Mouse (Mus musculus): Measurements from ENCODE around the gene Fam205a1.
"Not testable (repeated sequence)": the region's sequence is repeated elsewhere in the genome, so short reads cannot be mapped to it uniquely, and the experiment has no call there.

Gene Fam205a1

DNA sequence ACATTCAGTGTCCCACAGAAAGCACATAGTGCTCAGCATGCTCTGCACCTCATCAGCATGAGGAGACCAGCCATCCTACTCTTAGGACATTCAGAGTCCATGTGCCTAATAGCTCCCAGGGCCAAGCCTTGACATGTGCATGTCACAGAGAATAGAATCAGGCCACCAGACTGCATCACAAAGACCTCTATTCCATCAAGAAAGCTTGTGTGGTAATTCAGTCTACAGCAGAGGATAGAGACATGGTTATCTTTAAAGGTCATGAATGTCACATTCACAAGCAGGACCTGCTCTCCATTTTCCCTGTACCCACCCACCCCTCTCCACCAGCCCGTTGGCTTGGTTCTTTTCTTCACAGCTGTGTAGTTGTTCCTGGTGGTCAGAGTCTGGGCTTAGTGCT, at the start of gene Fam205a1:
TSS of gene Fam205a1 (minus strand) at position 101 of the 400 bp plus-strand sequence.
- in situ Hi-C loops (cut with MboI; ENCODE audit: unreplicated experiment in 2 of 2): not testable (repeated sequence)

DNA sequence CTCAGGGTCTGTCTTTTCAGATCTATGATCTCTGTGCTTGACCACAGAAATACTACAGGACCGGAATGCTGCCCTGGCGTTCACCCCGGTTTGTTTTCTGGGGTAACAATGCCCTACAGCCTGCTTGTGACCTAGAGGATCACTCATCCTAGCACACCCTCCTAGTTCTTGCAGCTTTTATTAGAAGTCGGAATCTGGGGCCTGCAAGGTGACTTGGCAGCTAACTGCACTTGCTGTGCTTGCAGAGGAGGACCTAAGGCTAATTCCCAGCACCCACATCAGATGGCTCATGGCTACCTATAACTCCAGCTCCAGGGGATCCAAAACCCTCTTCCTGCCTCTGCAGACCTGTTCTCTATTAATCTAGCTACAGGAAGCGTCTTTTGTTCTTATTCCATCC, 49.0 kb upstream of the Fam205a1 start:
- in situ Hi-C loops (cut with MboI; ENCODE audit: unreplicated experiment in 2 of 2): no loop called here

DNA sequence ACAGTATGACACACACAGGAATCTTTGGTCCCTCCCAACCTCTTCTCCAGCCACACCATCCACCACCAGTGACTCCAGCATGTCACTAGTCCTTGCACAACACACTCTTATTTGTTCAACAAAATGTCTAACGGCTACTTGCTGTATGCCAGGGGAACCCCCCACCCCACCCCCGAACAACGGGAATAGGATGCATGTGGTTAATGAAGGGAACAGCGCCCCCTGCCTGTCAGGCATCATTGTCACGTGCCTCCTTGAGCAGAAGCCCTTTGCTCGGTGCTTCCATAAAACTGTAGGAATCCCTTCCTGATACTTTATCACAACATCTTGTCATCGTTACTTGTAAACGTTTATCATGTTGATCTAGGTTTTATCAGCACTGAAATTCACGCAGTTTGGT, 48.5 kb upstream of the Fam205a1 start:
- in situ Hi-C loops (cut with MboI; ENCODE audit: unreplicated experiment in 2 of 2): no loop called here

DNA sequence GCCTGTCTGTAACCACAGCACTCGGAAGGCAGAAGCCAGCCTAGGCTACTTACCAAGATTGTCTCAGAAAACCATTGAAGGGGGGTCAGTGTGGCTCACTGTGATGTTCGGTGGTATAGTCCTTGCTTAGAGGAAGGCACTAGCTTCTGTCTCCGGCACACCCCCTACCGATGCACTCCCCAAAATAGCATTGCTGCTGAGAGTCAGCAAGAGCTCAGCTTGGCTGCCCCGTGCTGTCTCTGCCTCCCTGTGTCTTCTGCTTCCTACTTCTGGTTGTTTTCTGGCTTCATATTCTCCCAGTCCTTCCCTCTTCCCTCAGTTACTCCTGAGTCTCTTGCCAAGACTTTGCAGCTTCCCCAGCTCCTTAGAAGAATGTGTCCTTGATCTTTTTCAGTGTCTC, 47.2 kb upstream of the Fam205a1 start:
- in situ Hi-C loops (cut with MboI; ENCODE audit: unreplicated experiment in 2 of 2): no loop called here

DNA sequence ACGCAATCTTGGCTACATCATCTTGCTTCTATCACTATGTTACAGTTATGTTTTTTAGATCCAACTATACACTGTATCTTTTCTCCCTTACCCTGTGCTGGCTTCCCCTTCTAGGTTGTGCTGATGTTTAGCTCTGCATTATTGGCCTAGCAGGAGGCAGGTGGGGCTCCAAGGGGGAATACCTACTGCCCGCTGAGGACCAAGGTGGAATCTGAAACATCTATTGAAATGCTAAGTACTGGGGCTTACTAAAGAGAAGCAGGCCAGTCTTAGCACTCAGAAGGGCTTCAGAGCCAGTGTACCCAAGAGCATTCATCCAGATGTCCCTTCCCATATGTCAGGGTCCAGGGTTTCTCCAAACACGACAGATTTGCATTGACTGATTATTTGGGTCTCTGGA, 45.2 kb upstream of the Fam205a1 start:
- in situ Hi-C loops (cut with MboI; ENCODE audit: unreplicated experiment in 2 of 2): no loop called here

DNA sequence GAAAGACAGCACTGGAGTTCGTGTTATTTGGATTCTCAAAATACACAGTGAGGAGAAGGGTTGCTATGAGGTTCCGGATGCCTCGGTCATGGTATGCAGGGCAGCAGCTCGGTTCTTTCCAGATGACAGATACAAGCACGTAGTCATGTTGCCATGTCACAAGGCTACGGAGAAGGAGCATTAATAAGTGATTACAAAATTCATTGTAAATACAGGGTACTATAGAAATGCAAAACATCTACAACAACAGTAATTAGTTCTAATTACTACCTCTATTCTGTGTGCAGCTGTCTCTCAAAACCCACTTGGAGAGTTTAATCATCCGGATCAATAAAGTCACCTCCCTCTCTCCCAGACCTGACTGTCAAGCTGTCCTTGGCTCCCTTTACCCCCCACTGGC, 41.4 kb upstream of the Fam205a1 start:
- in situ Hi-C loops (cut with MboI; ENCODE audit: unreplicated experiment in 2 of 2): no loop called here

DNA sequence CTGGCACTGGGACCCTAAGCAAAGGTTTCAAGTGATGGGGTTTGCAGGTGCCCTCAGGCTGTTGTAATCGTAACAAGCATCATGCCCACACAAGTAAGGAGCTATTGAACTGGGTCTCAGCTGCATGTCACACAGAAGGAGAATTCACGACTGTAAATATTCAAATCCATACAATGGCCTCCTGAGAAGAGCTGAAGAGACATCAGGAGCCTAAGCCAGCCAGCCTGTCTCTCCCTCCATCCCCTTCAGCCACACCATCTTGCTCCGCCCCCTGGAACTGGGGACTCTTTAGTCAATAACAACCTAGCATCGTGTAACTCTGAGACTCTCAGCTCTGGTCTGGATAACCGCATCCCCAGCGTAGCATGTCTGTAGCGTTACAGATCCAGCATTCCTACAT, 37.5 kb upstream of the Fam205a1 start:
- in situ Hi-C loops (cut with MboI; ENCODE audit: unreplicated experiment in 2 of 2): no loop called here

DNA sequence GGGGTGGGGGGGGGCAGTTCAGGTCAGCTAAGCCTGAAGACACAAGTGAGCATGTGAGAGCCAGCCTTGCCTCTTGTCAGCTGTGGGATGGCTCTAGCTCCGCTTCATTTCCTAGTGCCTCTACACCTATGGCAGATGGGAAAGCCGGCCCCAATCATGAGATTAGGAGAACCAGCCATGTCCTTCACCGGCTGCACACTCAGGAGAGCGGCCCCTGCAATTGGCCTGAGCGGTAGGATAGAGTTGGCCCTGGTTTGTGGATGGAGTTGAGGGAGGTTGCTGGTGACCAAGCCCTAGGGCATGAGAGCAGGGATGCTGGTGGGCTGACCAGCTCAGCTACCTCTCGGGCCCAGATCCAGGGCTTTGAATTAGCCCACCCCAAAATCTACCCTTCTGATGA, 35.1 kb upstream of the Fam205a1 start:
- in situ Hi-C loops (cut with MboI; ENCODE audit: unreplicated experiment in 2 of 2): no loop called here

DNA sequence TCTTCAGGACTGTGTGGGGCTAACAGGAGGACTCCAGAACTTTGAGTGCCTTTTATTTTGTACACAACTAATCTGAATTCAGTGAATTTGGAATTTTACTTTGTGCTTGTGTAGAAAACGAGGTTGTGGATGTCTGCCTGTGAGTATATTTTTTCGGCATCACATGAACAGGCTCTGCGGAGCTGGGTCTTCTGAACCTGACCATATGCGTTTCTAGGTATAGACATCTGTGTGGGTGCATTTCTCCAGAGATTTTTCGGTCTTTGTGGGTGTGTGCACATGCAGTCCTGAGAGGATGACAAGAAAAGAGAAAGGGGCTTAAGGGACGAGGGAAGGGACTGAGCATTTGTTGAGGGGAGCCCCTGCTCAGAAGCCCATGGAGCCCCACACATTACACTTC, 33.2 kb upstream of the Fam205a1 start:
- in situ Hi-C loops (cut with MboI; ENCODE audit: unreplicated experiment in 2 of 2): no loop called here

DNA sequence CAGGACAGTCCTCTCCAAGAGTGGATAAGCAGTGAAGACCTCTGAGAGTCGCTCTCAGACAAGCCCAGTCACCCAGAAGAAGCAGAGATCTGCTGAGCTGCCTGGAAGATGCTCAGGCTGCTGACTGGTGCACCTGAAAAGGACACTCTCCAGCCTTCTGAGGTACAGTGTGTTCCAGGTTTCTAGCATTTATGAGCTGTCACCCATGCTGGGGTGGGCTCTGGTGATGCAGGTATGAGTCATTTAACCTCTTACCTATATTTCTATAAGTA, 26.9 kb upstream of the Fam205a1 start:
- in situ Hi-C loops (cut with MboI; ENCODE audit: unreplicated experiment in 2 of 2): no loop called here

DNA sequence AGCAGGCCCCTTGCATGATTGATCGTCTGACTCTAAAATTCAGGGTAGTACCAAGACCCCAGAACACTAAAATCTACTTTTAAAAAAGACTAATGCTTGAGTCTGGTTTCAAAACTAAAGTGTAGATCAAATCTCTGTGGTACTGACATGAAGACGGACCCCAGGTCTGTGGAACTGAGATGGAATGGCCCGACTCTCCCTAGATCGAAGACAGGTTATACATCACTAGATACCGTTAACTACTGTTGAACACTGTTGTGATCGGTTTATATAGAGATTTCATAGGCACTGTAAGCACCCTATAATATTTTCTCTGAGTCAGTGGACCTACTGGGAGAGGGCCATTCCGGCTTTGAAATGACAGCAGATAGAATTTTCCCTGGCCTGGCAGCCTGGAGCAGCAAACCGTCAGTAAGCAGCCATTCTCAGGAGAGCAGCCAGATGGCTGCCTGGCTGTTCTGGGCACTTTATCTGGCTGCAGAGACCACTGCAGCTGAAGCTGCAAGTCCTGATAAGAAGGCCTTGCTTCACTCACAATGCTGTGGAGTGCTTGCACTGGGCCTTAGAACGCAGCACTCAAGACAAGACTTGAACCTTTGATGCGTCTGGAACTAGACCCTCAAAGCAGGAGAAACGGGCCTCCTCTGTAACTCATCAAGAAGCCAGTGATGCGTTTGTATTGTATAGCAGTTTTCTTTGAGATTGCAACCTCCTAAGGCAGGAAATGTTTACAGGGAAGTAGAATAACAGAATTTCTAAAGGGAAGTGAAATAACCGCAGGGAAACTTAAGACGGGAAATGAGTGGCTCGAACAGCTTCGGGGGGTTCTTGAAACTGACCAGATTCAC, 26.4 kb upstream of the Fam205a1 start:
- in situ Hi-C loops (cut with MboI; ENCODE audit: unreplicated experiment in 2 of 2): loop anchor here (5.0 kb wide), 1 partner anchor 82 kb away; no protein-coding TSS in a partner anchor

DNA sequence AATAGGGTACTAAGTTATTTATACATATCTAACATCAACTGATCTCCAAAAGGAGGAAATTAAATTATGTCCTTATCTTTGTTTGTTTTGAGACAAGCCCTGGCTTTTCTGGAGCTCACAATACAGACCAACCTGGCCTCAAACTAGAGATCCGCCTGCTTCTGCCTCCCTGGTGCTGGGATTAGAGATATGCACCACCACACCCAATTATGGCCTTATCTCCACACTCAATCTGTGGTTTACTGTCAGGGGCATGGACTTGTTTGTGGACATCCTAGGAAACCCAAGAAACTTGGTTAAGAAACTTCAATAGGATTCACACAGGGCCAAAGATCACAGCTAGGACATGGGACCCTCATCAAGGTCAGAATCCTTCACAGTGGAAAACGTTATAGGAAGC, 24.0 kb upstream of the Fam205a1 start:
- in situ Hi-C loops (cut with MboI; ENCODE audit: unreplicated experiment in 2 of 2): loop anchor here (5.0 kb wide), 1 partner anchor 85 kb away; no protein-coding TSS in a partner anchor

DNA sequence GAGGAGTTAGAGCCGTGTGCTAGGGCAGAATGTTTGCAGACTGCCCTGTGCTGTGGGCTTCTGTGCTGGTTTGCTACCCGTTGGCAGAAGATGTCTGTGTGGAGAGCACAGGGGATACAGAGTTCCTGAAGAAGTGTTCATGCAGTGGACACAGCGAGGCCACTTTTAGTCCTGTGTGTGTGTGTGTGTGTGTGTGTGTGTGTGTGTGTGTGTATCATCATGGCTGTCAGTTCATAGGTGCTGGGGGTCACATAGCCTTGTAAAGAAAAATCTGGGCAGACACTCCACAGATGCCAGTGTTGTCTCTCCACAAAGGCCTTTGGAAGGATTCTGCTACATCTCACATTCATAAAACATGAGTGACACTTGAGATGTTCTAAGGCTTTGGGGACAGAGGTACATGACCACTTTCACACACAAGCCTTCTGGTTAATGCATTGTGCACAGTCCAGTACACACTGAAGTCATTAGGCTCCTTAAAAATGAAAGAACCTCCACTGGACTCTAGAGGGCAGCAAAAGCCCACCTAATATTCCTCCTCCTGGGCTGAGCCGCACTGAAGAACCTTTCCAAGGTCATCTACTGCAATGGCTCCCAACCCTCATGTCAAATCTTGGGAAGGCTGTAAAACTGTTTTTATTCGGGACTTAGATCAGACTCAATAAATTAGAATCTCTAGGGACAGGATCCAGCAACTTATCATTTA, 23.1 kb upstream of the Fam205a1 start:
- in situ Hi-C loops (cut with MboI; ENCODE audit: unreplicated experiment in 2 of 2): loop anchor here (5.0 kb wide), 1 partner anchor 86 kb away; no protein-coding TSS in a partner anchor

DNA sequence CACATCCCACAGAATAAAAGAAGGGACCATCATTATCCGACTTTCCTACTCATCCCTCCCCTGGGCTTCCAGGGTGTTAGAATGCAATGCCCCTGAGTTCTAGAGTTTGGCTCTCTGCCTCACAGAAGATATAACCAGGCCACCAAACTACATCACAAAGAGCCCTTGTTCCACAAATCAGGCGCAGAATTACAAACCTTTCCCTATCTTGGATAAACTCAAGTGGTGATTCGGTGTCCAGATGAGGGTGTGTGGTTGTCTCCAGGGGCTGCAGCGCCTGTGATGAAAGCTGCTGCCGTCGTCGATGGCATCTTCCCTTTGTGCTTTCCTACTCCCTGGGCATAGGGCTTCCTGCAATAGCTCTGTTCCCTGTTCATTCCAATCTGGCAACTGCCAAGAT, 20.4 kb upstream of the Fam205a1 start, which contains the start of gene Fam205c:
TSS of gene Fam205c (minus strand) at position 101 of the 400 bp plus-strand sequence.
- in situ Hi-C loops (cut with MboI; ENCODE audit: unreplicated experiment in 2 of 2): no loop called here

DNA sequence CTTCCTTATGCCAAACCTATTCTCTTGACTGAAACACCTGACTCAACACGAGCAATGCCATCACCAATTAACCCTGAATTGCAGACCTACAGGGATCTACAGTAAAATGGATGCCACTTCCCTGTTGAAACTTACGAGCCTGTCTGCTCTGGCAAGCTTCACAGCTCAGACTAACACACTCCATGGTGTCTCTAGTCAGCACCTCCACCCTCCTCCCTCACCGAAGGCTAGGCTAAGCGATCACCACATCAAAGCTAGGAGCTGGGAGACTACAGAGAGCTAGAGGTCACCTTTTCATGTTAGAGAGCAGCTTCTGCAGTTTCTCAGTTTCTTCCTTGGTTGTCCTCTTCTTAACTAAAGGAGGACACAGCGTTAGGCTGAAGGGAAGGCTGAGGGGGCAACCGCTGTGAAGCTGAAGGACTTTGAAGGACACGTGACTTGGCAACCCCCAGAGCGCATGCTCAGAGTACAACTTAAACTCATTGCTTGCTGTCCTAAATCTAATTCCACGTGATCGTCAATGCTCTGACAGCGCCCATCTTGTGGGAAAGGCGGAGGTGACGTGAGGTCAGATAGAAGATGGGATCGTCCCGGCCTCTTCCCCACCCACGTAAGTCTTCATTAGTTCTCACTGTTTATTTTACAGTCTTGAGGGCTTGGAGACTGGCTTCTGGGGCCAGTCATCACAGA, 19.2 kb upstream of the Fam205a1 start:
- in situ Hi-C loops (cut with MboI; ENCODE audit: unreplicated experiment in 2 of 2): no loop called here

DNA sequence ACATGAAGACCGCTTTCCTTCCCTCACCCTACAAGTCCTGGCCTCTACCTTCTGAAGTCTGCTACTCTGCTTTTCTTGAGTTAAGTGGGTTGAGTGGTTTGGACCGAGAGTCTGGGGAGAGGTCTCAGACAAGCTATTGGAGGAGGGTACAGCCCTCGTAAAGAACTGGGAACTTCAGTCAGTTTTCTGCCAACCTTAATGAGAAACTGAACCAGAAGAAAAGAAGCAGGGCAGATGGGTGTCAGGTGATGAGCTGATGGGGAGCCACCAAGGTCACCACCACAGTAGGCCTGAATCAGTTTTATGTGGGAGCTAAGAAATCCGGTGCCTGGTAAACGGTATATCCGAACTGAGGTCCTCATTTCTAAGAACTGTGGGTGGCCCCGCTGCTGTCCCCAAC, 18.5 kb upstream of the Fam205a1 start:
- in situ Hi-C loops (cut with MboI; ENCODE audit: unreplicated experiment in 2 of 2): no loop called here

DNA sequence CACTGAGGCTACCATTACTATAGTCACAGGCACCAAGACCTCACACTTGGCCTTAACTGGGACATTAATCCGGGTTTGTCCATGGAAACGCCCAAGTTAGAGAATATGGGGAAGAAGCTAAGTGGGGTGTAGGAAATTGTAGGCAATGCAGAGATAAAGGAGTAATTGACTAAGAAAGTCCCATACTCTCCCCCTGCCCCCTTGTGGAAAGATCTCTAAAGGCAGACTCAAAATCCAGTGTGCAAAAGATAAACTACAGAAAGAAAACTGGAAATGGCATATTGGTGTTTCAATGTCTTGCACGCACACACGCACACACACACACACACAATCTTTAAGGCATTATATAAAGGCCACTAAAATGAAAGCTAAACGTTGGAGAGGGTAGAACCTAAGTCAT, 17.1 kb upstream of the Fam205a1 start:
- in situ Hi-C loops (cut with MboI; ENCODE audit: unreplicated experiment in 2 of 2): no loop called here

DNA sequence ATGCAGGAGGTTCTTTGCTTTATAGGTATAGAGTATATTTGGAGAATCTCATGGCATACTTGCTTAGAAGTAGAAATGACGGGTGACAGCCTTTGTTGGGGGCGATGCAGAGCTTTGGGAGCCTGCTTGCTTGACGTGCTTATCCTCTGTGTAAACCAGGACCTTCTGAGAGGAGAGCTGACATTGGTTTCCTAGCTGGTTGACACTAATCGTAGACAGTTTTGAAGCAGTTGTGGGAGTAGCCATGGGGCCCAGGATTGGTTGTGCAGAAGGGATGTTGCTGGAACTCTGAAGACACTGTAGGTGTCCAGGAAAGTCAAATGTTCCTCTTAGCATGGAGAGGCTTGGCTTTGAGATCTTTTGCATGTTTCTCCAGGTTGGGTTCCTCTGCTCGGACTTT, 14.5 kb upstream of the Fam205a1 start:
- in situ Hi-C loops (cut with MboI; ENCODE audit: unreplicated experiment in 2 of 2): no loop called here

DNA sequence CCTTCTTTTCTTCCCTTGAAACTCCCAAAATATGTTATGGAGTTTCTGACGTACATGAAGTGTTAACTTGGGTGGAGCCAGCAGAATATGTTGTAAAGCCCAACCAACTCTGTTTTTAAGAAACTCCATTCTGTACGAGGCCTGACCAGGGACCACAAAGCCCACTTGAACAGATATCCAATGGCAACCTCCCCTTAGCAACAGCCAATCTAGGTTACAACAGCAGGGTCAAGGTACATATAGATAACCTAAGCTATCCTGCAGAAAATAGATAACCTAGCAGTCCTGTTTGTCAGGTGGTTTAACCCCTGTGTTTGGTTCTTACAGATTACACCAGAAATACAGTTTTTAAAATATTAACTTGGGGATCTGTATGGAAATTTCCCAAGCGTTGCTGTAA, 13.7 kb upstream of the Fam205a1 start:
- in situ Hi-C loops (cut with MboI; ENCODE audit: unreplicated experiment in 2 of 2): no loop called here

DNA sequence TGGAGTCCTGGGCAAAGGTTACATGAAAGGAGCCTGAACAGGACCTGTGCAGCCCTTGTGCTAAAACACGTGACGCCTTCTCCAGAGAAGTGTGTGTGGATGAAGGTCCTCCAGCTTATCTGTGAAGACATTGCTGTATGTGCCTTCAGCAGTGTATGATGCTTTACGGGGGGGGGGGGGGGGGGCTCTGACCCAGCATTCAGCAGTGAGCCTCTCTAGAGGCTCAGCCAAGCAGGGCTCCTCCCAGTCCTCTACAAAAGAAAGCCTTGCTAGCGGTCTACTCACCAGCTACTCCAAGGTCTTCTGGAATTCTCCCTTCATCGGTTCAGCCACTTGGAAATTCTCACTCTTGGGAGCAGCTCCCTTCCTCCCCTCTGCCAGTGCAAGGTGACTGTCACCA, 9.8 kb upstream of the Fam205a1 start:
- in situ Hi-C loops (cut with MboI; ENCODE audit: unreplicated experiment in 2 of 2): not testable (repeated sequence)

DNA sequence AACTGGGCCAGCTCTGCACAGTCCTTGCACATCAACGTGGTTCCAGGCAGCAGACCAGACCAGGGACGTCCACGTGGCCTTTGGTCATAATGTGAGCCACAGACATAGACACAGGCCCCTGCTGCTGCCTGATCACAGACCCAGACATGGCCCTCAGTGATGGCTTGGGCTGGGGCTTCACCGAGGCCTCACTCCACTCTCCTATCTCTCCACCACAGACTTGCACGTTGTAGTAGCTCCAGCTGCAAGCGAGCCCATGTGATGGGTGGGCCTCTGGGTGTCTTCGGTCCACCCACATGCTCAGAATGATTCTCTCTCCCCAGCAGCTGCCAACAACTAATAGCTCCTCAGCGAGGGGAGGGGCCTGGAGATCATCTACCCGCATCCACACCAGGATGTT, 6.8 kb upstream of the Fam205a1 start:
- in situ Hi-C loops (cut with MboI; ENCODE audit: unreplicated experiment in 2 of 2): not testable (repeated sequence)
